Mouse (Mus musculus): ENCODE data around the gene Dzip3. TPM values are rescaled to one million over a fixed set of nuclear protein-coding genes. Genes with fewer than 3 reads are reported as not detected.

Dzip3 gene
- polyA plus RNA-seq, 1 experiment from 2014 or later: 5.9 TPM

GRCm38 (mm10) chr16:48994343-48994693 lies 353 bp upstream of the Dzip3 start:
- TF ChIP-seq EP300 (IDR thresholded peaks at IDR 0.05): no peak
- no peak for TF ChIP-seq CTCF (IDR thresholded peaks at IDR 0.05)
- no peaks in the 10 kb centered on the region for H3K36me3 ChIP-seq (ENCODE audit: insufficient read depth, low read length)
- H3K9me3 ChIP-seq (ENCODE audit: low read length): no peaks in the 10 kb centered on the region
- peak overlapping the region; percentile 99 for H3K9ac ChIP-seq (replicated peaks; ENCODE audit: low read depth)
- DNase-seq (ENCODE audit: low spot score): no peak
- peak; percentile 2 for ATAC-seq
- H3K4me2 ChIP-seq (replicated peaks; ENCODE audit: low read depth, low read length): peak overlapping the region; percentile 83
- H3K27me3 ChIP-seq (replicated peaks; ENCODE audit: insufficient read depth, low read length): no peaks in the 10 kb centered on the region
- peak overlapping the region; percentile 97 for H3K4me3 ChIP-seq (ENCODE audit: low read depth, low read length)
- H3K4me1 ChIP-seq (ENCODE audit: insufficient read depth, low read depth, low read length): no peaks in the 10 kb centered on the region
- WGBS: 0% methylated on average over 18 of the region's 18 CpGs
- H3K27ac ChIP-seq (ENCODE audit: low read length): no peak overlapping the region

- no peak for TF ChIP-seq EP300 (IDR thresholded peaks at IDR 0.05)
- no peak for TF ChIP-seq CTCF (IDR thresholded peaks at IDR 0.05)
- H3K4me1 ChIP-seq (ENCODE audit: insufficient read depth, low read depth, low read length): no peaks in the 10 kb centered on the region
- ATAC-seq (no peak), DNase-seq (ENCODE audit: low spot score) (no peak)
- H3K4me2 ChIP-seq (replicated peaks; ENCODE audit: low read depth, low read length): peak overlapping the region; percentile 83
- H3K27me3 ChIP-seq (replicated peaks; ENCODE audit: insufficient read depth, low read length): no peaks in the 10 kb centered on the region
- peak overlapping the region; percentile 97 for H3K4me3 ChIP-seq (ENCODE audit: low read depth, low read length)
- peak overlapping the region; percentile 95; the same call in 1 of the 2 replicates for H3K27ac ChIP-seq (ENCODE audit: low read length)
- peak overlapping the region; percentile 99 for H3K9ac ChIP-seq (replicated peaks; ENCODE audit: low read depth)
- no peaks in the 10 kb centered on the region for H3K9me3 ChIP-seq (ENCODE audit: low read length)
- H3K36me3 ChIP-seq (ENCODE audit: insufficient read depth, low read length): no peaks in the 10 kb centered on the region
- 2% methylated on average over 9 of the region's 9 CpGs for WGBS
Measured at GRCm38 (mm10) chr16:48993231-48993558, 770 bp downstream of the Dzip3 start.

GRCm38 (mm10) chr16:48992437-48993230 lies 1.3 kb downstream of the Dzip3 start:
- peak overlapping the region; percentile 97 for H3K4me3 ChIP-seq (ENCODE audit: low read depth, low read length)
- DNase-seq (ENCODE audit: low spot score) (peak; percentile 66), ATAC-seq (no peak)
- TF ChIP-seq EP300 (IDR thresholded peaks at IDR 0.05): no peak
- TF ChIP-seq CTCF (IDR thresholded peaks at IDR 0.05): no peak
- H3K27ac ChIP-seq (ENCODE audit: low read length): no peak overlapping the region
- H3K4me2 ChIP-seq (replicated peaks; ENCODE audit: low read depth, low read length): peak overlapping the region; percentile 83
- peak overlapping the region; percentile 99; the same call in 1 of the 2 replicates for H3K9ac ChIP-seq (replicated peaks; ENCODE audit: low read depth)
- 14% methylated on average over 10 of the region's 10 CpGs for WGBS
- H3K27me3 ChIP-seq (replicated peaks; ENCODE audit: insufficient read depth, low read length): no peaks in the 10 kb centered on the region
- H3K36me3 ChIP-seq (ENCODE audit: insufficient read depth, low read length): no peaks in the 10 kb centered on the region
- H3K9me3 ChIP-seq (ENCODE audit: low read length): no peaks in the 10 kb centered on the region
- H3K4me1 ChIP-seq (ENCODE audit: insufficient read depth, low read depth, low read length): no peaks in the 10 kb centered on the region

GRCm38 (mm10) chr16:48989700-48990099 lies 4.3 kb downstream of the Dzip3 start:
- H3K27ac ChIP-seq (ENCODE audit: low read length): no peak overlapping the region
- TF ChIP-seq EP300 (IDR thresholded peaks at IDR 0.05): no peak
- no peak for TF ChIP-seq CTCF (IDR thresholded peaks at IDR 0.05)
- DNase-seq (ENCODE audit: low spot score) (no peak), ATAC-seq (no peak)
- H3K4me3 ChIP-seq (ENCODE audit: low read depth, low read length): no peak overlapping the region
- no peaks in the 10 kb centered on the region for H3K27me3 ChIP-seq (replicated peaks; ENCODE audit: insufficient read depth, low read length)
- H3K9ac ChIP-seq (replicated peaks; ENCODE audit: low read depth): no peak overlapping the region
- H3K4me1 ChIP-seq (ENCODE audit: insufficient read depth, low read depth, low read length): no peaks in the 10 kb centered on the region
- H3K36me3 ChIP-seq (ENCODE audit: insufficient read depth, low read length): no peaks in the 10 kb centered on the region
- H3K9me3 ChIP-seq (ENCODE audit: low read length): no peaks in the 10 kb centered on the region
- no peak overlapping the region for H3K4me2 ChIP-seq (replicated peaks; ENCODE audit: low read depth, low read length)

GRCm38 (mm10) chr16:48985034-48985627 lies 8.8 kb downstream of the Dzip3 start:
- H3K36me3 ChIP-seq (ENCODE audit: insufficient read depth, low read length): no peaks in the 10 kb centered on the region
- H3K9me3 ChIP-seq (ENCODE audit: low read length): no peaks in the 10 kb centered on the region
- no peaks in the 10 kb centered on the region for H3K4me1 ChIP-seq (ENCODE audit: insufficient read depth, low read depth, low read length)
- no peak overlapping the region for H3K4me2 ChIP-seq (replicated peaks; ENCODE audit: low read depth, low read length)
- H3K4me3 ChIP-seq (ENCODE audit: low read depth, low read length): no peak overlapping the region
- no peak overlapping the region for H3K9ac ChIP-seq (replicated peaks; ENCODE audit: low read depth)
- H3K27ac ChIP-seq (ENCODE audit: low read length): no peak overlapping the region
- H3K27me3 ChIP-seq (replicated peaks; ENCODE audit: insufficient read depth, low read length): no peaks in the 10 kb centered on the region
- DNase-seq (ENCODE audit: low spot score) (no peak), ATAC-seq (no peak)
- TF ChIP-seq EP300 (IDR thresholded peaks at IDR 0.05): no peak
- no peak for TF ChIP-seq CTCF (IDR thresholded peaks at IDR 0.05)
- 65% methylated on average over 5 of the region's 5 CpGs for WGBS

GRCm38 (mm10) chr16:48979965-48980364 lies 14.0 kb downstream of the Dzip3 start:
- Histone ChIP-seq H3K9me3 (ENCODE audit: low read length) (no peaks in the 10 kb centered on the region), H3K27me3 (replicated peaks; ENCODE audit: insufficient read depth, low read length) (no peaks in the 10 kb centered on the region), H3K36me3 (ENCODE audit: insufficient read depth, low read length) (peaks cover 3% of the 10 kb centered on the region; the same call in 1 of the 2 replicates), H3K4me3 (ENCODE audit: low read depth, low read length) (no peak overlapping the region), H3K4me2 (replicated peaks; ENCODE audit: low read depth, low read length) (no peak overlapping the region), H3K27ac (ENCODE audit: low read length) (no peak overlapping the region), H3K4me1 (ENCODE audit: insufficient read depth, low read depth, low read length) (no peaks in the 10 kb centered on the region), H3K9ac (replicated peaks; ENCODE audit: low read depth) (no peak overlapping the region)
- TF ChIP-seq CTCF (IDR thresholded peaks at IDR 0.05) (no peak), EP300 (IDR thresholded peaks at IDR 0.05) (no peak)
- ATAC-seq: no peak
- DNase-seq (ENCODE audit: low spot score): no peak
